Mouse (Mus musculus) MEL (cell line): ENCODE data around the gene Tmeff1.

Experiments
- CHD2 ChIP-seq: IDR thresholded peaks from 2 replicates; pipeline ENCODE4 v1.6.1; 2011; ENCODE audit warnings: low read length, improper control_type of control experiment
- CTCF ChIP-seq, 3 experiments: IDR thresholded peaks in 2 of 3; conservative IDR thresholded peaks in 1 of 3; 2 replicates each; pipeline ENCODE4 v1.5.1; 2011 to 2012; ENCODE audit warnings: low read length in 3 of 3, low read depth in 2 of 3, mild to moderate bottlenecking in 2 of 3, improper control_type of control experiment in 1 of 3, inconsistent platforms in 1 of 3, mixed read lengths in 1 of 3, moderate library complexity in 1 of 3; ENCODE audit not compliant: control insufficient read depth in 1 of 3, insufficient read depth in 1 of 3, poor library complexity in 1 of 3, severe bottlenecking in 1 of 3
- EP300 ChIP-seq, 2 experiments: IDR thresholded peaks; 2 replicates each; pipeline ENCODE4 v1.6.1; 2011; ENCODE audit warnings: improper control_type of control experiment in 2 of 2, low read length in 2 of 2, low read depth in 1 of 2, mild to moderate bottlenecking in 1 of 2
- JUND ChIP-seq: IDR thresholded peaks from 2 replicates; pipeline ENCODE4 v1.6.1; 2011; ENCODE audit warnings: low read depth, mild to moderate bottlenecking, improper control_type of control experiment, low read length
- MAX ChIP-seq: IDR thresholded peaks from 2 replicates; pipeline ENCODE4 v1.6.1; 2011; ENCODE audit warnings: low read length, improper control_type of control experiment
- MYB ChIP-seq: IDR thresholded peaks from 2 replicates; pipeline ENCODE4 v1.6.1; 2011; ENCODE audit warnings: mild to moderate bottlenecking, low read depth, low read length, improper control_type of control experiment

- no peak for TF ChIP-seq CTCF (IDR thresholded peaks at IDR 0.05 in 2 of 3, conservative IDR thresholded peaks at IDR 0.05 in 1 of 3; ENCODE audit: control insufficient read depth in 1 of 3, insufficient read depth in 1 of 3, low read depth in 2 of 3, low read length in 3 of 3, poor library complexity in 1 of 3, severe bottlenecking in 1 of 3)
- no peak for TF ChIP-seq EP300 (IDR thresholded peaks at IDR 0.05; ENCODE audit: low read depth in 1 of 2, low read length in 2 of 2)
- no peak for TF ChIP-seq CHD2
- no peak for TF ChIP-seq MAX
- TF ChIP-seq JUND: no peak
- no peak for TF ChIP-seq MYB
Measured at GRCm38 (mm10) chr4:48639503-48639902, 54.5 kb downstream of the Tmeff1 start.
